Mouse (Mus musculus): ENCODE results near the gene Carns1.

Gene Carns1

DNA sequence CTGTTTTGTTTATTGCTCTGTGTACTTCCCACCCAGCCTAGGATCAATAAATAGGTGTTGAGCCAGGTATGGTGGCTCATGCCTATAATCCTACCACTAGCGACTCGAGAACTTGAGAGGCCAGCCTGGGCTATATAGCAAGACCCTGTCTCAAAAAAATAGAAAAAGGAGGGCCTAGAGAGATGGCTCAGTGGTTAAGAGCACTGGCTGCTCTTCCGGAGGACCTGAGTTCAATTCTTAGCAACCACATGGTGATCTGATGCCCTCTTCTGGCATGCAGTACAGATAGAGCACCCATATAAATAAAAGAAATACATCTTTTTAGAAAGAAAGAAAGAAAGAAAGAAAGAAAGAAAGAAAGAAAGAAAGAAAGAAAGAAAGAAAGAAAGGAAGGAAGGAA lies 27.9 kb upstream of the Carns1 start:
- in situ Hi-C loops (cut with MboI, MseI) = loop anchor here (5.0 to 10.0 kb wide), 2 partner anchors 51 to 288 kb away; partner anchors contain the start of genes Ndufs8 and Ptprcap

DNA sequence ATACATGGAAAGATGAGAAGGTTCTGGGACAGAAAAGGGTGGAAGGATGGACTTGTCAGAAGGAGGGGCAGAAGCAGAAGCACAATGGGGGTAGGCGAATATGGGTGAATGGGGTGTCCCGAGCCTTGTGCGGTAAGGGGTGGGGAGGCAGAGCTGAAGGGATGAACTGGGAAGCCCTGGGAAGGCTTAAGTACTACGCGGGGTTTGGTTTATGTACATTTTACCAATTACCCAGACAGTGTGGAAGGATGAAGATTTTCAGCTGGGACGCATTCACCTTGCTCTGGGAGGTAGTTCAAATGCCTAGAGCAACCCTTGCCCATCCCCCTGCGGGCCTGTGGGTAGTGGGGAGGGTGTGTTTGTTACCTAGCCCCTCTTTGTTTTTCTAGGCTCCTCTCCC lies 26.9 kb upstream of the Carns1 start:
- in situ Hi-C loops (cut with MboI, MseI) = loop anchor here (5.0 to 10.0 kb wide), 2 partner anchors 50 to 287 kb away; partner anchors contain the start of genes Ndufs8 and Ptprcap

DNA sequence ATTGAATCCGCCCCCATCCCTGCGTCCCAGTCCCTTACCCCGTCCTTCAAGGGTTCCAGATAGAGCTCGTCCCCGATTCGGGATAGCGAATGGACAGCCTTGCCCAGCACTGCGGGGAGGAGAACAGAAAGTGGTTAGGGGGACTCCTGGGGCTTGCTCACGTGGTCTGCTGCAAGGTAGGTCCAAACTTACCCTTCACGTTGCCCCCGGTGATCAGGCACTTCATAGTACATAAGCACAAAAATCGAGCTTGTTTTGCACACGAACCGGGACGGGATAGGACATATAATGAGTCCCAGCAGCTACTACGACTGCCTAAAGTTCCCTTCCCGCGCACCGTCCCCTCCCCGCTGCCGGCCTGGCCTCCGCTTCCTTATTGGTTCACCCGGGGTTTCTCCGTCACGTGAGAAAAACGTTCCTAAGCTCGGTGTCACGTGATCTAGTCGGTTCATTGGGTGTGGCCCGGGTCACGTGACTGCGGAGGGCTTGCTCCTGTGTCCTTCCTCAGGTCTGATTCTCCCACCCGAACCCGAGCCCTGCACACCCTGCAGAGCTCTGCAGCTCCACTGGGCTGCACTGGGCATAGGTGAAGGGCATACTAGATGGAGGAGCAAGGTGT lies 26.1 kb upstream of the Carns1 start, which contains the start of gene Rad9a:
Rad9a (minus strand) TSS at position 372 of the 619 bp plus-strand sequence.
- in situ Hi-C loops (cut with MboI, MseI) = loop anchor here (5.0 to 10.0 kb wide), 2 partner anchors 49 to 287 kb away; partner anchors contain the start of genes Ndufs8 and Ptprcap

DNA sequence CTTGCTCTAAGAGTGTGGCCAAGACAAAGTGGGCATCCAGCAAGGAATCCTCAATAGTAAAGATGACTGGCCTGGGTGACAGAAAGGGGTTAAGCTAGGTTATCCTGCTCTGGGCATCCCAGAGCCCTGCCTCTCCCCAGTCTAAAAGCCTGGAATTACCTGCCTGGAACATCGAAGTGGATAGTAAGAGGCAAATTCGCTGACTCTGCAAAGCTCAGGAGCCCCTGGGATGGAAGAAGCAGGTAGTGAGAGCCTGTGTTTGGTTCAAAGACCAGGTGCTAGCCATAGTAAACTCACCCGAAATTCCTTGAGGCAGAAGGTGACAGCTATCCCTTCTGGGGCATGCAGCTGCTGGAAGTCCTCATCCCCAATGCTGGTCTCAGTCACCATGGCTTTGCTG lies 21.9 kb upstream of the Carns1 start:
- in situ Hi-C loops (cut with MboI, MseI) = loop anchor here (10.0 kb wide), 1 partner anchor 1598 kb away; no protein-coding TSS in a partner anchor

DNA sequence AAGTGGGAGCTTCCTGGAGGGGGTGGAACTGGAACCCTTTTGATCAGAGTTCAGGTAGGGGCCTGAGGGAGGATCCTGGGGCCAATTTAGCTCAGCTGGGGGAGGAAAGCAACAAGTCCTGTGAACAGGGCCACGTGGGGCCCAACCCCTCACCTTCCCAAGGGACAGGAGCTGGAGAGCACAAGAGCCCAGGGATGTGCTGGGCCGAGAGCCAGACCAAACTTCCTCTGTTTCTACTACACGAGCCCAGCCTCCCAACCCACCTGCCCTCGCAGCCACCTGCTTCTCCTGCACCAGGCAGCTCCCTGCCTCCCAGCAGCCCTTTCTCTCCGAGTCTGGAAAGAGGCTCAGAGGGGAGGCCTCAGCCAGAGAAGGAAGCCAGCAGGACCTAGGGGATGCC lies 21.3 kb upstream of the Carns1 start:
- in situ Hi-C loops (cut with MboI, MseI) = loop anchor here (10.0 kb wide), 1 partner anchor 1598 kb away; no protein-coding TSS in a partner anchor

DNA sequence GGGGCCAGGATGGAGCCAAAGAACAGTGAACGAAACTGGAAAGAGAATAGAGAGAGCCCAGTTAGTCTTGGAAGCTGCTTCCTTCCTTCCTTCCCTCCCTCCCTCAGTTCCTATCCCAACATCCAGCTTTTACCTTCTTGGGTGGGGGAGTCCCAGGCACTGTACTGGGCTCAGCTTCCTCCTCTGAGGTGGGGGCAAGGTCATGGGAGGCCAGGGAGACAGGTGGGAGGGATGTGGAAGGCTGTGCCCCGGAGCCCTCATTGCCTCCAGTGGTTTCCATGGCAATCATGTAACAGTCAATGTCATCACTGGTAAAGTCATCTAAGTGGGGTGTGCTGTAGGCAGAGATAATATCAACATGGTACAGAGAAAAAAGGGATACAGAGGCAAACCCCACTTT lies 20.8 kb upstream of the Carns1 start:
- in situ Hi-C loops (cut with MboI, MseI) = loop anchor here (10.0 kb wide), 1 partner anchor 1599 kb away; no protein-coding TSS in a partner anchor

DNA sequence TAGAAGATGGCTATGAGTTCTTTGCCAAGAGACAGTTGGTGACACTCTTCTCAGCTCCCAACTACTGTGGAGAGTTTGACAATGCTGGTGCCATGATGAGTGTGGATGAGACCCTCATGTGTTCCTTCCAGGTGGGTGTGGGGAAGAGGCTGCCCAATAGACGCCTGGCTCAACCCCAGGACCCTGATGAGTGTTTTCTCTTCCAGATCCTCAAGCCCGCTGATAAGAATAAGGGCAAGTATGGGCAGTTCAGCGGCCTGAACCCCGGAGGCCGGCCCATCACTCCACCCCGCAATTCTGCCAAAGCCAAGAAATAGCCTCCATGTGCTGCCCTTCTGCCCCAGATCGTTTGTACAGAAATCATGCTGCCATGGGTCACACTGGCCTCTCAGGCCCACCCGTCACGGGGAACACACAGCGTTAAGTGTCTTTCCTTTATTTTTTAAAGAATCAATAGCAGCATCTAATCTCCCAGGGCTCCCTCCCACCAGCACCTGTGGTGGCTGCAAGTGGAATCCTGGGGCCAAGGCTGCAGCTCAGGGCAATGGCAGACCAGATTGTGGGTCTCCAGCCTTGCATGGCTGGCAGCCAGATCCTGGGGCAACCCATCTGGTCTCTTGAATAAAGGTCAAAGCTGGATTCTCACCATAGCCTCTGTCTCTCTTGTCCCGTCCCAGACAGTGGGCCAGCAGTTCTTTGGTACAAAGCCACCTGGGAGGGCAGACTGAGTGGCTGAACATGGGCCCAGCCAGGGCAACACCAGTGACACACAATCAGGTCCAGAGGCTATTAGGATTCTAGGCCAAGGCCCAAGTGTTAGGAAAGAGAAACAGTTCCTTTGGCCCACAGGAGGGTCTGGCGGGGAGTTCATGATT lies 19.7 kb upstream of the Carns1 start:
- in situ Hi-C loops (cut with MboI, MseI) = loop anchor here (5.0 to 10.0 kb wide), 2 partner anchors 78 to 1600 kb away; no protein-coding TSS in a partner anchor

DNA sequence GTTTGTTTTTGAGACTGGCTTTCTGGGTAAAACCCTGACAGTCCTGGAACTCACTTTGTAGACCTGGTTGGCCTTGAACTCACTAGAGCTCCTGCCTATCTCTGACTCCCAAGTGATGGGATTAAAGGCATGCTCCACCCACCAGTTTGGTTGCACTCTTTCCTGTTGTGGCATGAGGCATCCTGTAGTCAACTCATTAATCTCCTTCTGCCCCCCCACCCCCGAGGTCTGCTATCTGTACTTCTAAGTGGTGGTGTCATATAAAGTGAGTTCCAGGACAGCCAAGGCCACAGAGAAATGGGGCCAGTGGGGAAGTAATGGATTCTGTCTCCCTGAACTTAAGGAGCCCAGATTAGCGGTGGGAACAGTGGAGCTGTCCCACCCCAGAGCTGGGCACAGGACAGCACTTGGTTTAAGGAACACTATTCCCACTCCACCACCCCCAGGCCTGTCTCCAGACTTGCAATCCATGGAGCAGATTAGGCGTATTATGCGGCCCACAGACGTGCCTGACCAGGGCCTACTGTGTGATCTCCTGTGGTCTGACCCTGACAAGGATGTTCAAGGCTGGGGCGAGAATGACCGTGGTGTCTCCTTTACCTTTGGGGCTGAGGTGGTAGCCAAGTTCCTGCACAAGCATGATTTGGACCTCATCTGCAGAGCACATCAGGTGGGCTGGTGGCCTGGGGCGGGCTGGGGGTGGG lies 18.9 kb upstream of the Carns1 start:
- in situ Hi-C loops (cut with MboI, MseI) = loop anchor here (5.0 to 10.0 kb wide), 2 partner anchors 77 to 1601 kb away; no protein-coding TSS in a partner anchor

DNA sequence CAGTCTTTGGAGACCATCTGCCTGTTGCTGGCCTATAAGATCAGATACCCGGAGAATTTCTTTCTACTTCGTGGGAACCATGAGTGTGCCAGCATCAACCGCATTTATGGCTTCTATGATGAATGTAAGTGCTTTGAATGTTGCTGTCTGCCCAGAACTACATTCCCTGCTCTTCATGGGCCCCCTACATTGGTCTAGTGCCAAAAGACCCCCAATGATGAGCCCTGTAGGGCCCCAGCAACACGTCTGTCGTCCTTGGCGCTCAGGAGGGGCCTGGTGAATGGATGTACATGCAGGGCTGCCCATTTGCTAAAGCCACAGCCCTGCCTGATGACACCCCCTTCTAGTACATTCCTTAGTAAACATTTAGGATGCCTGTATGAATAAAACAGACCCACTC lies 17.9 kb upstream of the Carns1 start:
- in situ Hi-C loops (cut with MboI, MseI) = loop anchor here (5.0 to 10.0 kb wide), 2 partner anchors 76 to 1602 kb away; no protein-coding TSS in a partner anchor

DNA sequence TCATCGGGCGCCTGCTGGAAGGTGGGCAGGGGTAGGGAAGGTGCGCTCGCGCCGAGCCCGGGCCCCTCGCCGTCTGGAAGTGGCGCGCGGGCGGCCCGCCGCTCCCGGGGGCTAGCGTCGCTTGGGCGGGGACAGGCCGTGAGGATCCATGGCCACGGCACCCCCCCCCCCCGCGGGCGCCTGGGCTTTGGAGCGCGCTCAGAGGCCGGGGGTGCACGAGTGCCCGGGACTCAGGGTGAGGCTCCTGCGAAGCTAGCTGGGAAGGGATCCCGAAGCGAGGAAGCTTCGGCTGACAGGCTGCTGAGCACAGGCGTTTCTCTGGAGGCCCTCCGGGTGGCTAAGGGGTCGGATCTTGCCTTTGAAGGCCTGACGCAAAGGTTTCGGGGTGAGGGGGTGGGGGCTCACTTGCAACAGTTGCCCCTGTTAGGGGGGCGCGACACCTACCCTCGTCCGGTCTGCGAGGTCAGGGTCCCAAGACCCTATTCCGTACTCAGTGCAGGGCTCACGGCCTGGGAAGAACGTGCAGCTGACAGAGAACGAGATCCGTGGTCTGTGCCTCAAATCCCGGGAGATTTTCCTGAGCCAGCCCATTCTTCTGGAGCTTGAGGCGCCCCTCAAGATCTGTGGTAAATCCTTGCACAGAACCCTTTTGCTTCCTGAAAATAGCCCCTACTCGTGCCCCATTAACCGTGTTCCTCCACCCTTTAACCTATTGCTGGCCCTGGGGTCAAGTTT lies 17.1 kb upstream of the Carns1 start:
- in situ Hi-C loops (cut with MboI, MseI) = loop anchor here (5.0 to 10.0 kb wide), 2 partner anchors 75 to 1602 kb away; no protein-coding TSS in a partner anchor

DNA sequence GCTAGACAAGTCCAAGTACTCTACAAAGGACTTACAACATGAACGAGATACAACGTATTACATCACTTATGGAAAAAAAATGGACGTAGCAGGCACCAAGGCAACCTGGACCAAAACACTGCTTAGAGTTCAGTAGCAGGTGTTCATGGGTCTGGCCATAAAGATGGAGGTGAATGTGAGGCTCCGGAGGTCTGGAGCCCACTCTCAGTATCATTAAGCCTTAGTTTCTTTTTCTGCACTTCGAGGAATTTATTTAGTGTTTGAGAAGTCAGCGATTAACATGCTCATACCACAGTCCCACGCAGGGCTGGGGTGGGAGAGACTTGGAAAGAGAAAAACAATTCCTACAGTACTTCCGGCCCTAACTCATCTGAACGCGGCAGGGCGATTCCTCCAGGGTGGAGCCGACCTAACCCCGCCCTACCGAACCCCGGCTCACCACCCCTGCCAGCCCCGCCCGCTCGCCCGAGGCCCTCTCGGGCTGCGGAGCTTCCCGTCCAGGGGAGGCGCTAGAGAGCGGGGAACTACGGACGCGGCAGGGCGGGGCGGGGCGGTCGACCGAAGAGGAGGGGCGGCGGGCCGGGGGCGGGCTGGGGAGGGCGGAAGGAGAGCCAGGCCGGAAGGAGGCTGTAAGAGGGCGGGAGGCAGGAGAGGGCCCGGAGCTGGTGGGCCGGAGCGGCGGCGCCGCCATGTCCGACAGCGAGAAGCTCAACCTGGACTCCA lies 16.4 kb upstream of the Carns1 start, which contains the start of gene Ppp1ca:
Ppp1ca (plus strand) TSS at position 538 of the 723 bp plus-strand sequence.
- in situ Hi-C loops (cut with MboI, MseI) = loop anchor here (5.0 to 10.0 kb wide), 2 partner anchors 74 to 1603 kb away; no protein-coding TSS in a partner anchor

DNA sequence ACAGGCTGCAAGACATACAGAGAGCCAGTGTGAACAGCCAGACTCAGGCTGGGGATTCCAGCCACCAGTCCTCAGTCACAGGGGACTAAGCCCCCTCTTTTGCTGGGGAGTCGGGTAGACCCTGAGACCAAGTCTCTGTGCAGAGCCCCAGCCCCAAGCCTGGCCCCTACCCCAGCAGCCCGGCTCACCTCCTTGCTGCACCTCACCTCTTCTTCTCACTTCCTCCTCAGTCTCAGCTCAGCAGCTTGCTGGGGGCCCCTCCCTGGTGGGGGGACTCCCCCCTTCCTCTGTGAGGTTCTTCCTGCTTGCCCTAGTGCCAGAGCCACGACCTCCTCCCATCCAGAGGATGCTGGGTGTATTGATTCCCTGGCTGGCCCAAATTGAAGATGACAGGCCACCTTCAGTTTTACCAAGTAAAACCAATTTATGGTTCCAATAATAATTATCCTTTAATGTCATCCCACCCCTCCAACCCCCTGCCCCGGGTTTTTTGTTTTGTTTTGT lies 15.6 kb upstream of the Carns1 start, which contains the start of gene Tbc1d10c:
Tbc1d10c (minus strand) TSS at position 454 of the 504 bp plus-strand sequence.
- in situ Hi-C loops (cut with MboI, MseI) = loop anchor here (5.0 to 10.0 kb wide), 2 partner anchors 74 to 1604 kb away; no protein-coding TSS in a partner anchor

DNA sequence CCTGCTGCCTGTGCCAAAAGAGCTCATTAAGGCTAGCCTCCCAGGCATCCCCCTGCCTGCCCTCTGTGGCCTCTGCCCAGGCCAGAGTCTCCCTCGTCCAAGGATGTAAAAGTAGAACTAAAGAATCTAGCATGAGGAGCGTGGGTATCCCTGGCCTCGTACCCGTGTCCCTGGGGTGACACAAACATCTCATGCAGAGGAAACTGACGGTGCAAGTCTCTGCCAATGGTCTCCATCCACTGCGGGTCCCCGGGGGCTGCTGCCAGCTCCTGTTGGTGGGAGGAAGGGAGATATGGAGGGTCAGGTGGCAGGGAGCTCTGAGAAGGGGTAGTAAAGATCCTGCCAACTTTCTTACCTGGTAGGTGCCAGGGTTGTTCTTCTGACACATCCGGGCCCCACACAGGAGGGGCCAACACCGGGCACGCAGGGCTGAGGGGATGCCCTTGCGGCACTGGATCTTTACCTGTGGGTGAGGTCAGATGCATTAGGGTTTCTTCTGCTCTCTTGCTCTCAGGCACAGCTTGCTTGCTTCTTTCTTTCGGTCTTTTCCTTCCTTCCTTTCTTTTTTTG lies 13.9 kb upstream of the Carns1 start:
- in situ Hi-C loops (cut with MboI, MseI) = no loop called here

DNA sequence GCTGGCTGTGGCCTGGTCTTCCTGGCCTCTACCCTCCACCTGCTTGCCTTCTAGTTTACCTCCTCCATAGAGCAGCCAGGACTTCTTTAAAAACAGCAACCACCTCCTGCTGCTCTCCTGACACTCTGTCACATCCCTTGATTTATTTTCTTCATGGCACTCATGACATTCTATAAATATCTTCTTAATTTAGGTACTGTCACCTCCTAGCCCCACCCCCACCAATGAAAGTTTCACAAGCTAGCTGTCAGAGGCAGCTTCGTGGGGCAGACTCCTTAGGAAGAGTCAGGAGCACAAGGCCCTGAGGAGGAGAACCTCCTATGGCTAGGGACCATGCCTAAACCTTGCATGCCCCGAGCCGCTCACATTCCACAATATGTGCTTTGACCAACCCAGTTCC lies 12.0 kb upstream of the Carns1 start:
- in situ Hi-C loops (cut with MboI, MseI) = no loop called here

DNA sequence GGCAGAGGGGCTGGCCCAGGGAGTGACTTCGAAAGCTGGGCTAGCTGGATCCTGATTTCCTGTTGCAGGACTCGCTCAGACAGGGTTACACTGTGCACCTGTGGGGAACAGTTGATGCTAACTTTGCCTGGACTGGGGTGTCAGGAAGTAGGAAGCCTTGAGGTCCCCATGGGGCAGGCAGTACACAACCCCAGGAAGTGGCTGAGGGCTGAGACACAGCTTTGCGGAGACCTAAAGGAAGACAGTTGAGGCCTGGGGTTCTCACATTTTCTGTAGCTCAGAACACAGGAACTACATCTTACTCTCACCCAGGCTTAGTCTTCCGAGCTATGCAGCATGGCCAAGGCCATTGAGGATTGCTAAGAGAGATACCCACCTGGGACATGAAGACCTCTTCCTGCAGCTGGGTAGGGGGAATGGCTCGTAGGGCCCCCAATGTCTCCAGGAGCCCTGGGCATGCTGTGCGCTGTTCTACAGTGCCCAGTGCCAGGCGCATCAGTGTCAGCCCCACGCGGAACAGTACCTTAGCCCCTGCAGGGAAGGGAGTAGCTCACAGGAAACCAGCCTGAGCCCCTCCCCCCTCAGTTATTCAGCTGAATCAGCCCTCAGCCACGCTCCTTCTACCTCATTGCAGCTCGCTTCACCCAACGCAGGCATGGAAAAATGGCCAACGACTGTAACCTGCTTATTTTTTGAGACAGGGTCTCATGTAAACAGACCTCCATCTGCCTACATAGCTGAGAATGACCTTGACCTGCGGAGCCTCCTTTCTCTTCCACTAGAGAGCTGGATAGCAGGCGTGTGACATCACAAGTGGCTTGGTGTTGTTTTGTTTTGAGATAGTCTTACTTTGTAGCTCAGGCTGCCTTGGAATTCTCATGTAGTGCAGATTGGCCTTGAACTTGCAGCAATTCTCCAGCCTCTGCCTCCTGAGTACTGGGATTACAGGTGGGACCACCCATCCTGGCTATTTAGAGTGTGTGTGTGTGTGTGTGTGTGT lies 10.0 kb upstream of the Carns1 start:
- in situ Hi-C loops (cut with MboI, MseI) = no loop called here

DNA sequence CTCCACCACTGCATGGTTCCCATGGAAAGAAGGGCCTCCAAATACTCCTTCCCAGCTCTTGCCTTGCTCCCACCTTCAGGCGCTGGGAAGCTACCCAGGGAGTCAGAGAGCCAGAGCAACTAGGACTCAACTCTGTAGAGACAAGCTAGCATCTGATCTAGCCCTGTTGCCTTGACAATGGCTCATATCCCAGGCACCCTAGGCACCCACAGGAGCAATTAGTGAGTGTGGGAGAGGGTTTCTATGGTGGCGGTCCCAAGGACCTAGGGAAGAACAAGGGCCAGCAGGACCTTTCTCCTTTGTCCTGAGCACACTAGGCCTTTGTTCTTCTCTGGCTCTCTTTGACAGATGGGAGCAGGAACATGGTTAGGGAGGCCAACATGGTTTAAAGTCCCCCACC lies 8.4 kb upstream of the Carns1 start:
- in situ Hi-C loops (cut with MboI, MseI) = no loop called here

DNA sequence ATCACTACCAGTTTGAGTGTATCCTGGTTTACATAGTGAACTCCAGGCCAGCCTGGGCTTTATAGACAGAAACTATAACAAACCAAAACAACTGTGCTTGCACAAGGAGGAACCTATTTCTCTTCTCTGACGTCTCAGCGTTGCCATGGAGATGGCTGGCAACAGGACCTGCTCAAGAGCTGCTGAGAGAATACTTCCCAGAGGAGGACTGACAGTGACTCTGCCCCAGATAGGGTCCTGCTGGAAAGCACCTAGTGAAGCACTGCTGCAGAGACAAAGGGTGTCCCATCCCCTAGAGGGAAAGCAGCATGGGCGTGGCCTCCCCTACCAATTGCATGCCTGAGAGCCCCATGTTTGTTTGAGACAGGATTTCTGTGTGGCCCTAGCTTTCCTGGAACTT lies 6.6 kb upstream of the Carns1 start:
- in situ Hi-C loops (cut with MboI, MseI) = no loop called here

DNA sequence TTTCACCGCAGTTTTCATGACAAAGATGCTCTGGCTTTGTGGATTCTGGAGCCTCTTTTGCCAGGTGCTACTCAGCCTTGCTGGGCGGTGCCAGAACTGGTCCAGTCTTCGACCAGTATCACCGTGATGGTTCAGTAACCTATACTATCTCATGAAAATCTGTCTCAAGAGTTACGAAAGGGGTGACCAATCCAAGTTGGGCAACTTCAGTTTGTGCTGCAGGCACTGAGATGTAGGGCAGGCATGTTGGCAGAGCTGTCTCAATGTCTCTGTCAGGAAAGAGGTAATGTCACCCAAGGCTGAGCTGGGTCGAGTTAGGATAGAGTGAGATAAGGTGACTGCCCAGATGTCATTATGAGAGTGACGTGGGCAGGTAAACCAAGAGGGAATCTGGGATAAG lies 5.1 kb upstream of the Carns1 start:
- in situ Hi-C loops (cut with MboI, MseI) = no loop called here

Measured in regulatory T cell (primary cell).